Mouse (Mus musculus): Measurements from ENCODE around the gene Gal3st1. TPM values are rescaled to one million over a fixed set of nuclear protein-coding genes. Genes with fewer than 3 reads are reported as not detected.
"Not testable (repeated sequence)": the region's sequence is repeated elsewhere in the genome, so short reads cannot be mapped to it uniquely, and the experiment has no call there.

The Gal3st1 gene
- polyA plus RNA-seq (2016; fragmentation: Nextera tagmentation; extraction: Ambion mirVana): 1.1 and 1.3 TPM in 2 replicates

DNA sequence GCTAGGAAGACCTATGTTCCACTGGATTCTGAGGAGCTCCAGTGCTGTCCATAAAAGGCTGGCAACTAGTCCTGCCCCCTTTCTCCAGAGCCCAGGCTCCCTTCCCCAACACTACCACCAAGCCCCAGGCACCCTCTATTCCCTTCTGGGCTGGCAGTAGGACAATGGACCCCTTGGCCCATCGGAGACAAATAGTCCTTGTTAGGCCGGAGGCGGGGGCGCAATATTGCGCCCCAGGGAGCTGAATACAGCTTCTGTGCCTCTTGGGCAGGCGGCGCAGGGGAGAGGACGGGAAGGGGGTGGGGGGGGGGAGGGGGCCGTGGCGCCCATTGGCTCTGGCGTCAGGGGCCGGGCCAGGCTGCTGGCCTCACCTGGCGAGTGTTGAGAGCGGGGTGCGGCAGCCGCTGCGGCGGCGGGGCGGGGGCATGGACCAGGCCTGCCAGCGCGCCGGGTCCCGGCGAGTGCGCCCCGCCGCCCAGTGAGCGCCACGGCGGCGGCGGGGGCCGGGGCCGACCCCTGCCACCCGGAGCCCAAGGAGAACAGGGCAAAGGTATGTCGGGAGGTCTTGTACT, at the start of gene Gal3st1:
Gene Gal3st1 (plus strand): TSS at position 346 of the 572 bp plus-strand sequence.
- peak; percentile 45 for DNase-seq (ENCODE audit: low spot score)
- under 1% methylated on average over 36 of the region's 37 CpGs for WGBS
- peak within 1 kb of the TSS; percentile 66 for H3K27ac ChIP-seq
- H3K27me3 ChIP-seq (ENCODE audit: insufficient read depth, poor library complexity, severe bottlenecking): peaks cover 23% of the 10 kb centered on the region
- peaks cover 32% of the 10 kb centered on the region for H3K4me1 ChIP-seq (replicated peaks)
- no peaks in the 10 kb centered on the region for H3K9me3 ChIP-seq
- H3K4me3 ChIP-seq: peak within 1 kb of the TSS; percentile 55
- peaks cover 32% of the 10 kb centered on the region for H3K36me3 ChIP-seq

DNA sequence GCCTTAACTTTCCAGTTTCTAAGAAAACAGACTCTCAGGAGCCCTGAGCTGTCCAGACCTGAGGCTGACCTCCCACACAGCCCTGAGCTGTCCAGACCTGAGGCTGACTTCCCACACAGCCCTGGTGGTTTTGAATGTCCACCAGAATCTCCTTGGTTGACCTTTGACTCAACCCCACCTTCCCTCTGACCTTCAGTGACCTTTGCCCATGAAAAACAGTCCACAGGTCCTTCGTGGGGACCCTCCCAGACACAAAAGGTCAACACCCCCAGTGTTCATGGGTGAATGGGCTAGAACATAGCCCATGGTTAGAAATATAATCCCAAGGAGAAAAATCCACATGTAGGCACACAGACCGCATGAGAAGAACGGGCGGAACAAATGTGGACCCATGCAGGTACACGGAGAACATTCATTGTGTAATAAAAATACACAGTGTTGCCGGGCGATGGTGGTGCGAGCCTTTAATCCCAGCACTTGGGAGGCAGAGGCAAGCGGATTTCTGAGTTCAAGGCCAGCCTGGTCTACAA, 49.6 kb upstream of the Gal3st1 start:
- no peaks in the 10 kb centered on the region for H3K36me3 ChIP-seq
- H3K27me3 ChIP-seq (ENCODE audit: insufficient read depth, poor library complexity, severe bottlenecking): no peaks in the 10 kb centered on the region
- no peak for DNase-seq (ENCODE audit: low spot score)
- no peak overlapping the region for H3K27ac ChIP-seq
- no peak overlapping the region for H3K4me3 ChIP-seq
- 82% methylated on average over 9 of the region's 9 CpGs for WGBS
- H3K4me1 ChIP-seq (replicated peaks): peaks cover 19% of the 10 kb centered on the region
- H3K9me3 ChIP-seq: no peaks in the 10 kb centered on the region

DNA sequence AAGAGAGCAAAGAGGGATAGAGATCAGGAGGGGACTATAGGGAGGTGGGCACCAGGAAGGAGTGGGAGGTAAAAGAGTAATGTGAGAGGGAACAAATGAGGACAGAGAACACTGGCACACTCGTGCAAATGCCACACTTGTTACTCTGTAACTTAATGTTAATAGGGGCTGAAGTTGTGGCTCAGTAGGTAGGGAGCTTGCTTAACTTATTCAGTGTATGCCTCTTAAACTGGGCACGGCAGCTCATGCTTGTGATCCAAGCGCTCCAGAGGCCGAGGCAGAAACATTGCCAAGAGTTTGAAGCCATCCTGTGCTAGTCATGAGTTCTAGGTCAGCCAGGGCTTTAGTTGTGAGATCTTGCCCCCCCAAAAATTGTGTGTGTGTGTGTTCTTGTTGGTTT, 48.3 kb upstream of the Gal3st1 start:
- Histone ChIP-seq H3K36me3 (no peaks in the 10 kb centered on the region), H3K4me1 (replicated peaks) (peaks cover 19% of the 10 kb centered on the region), H3K27me3 (ENCODE audit: insufficient read depth, poor library complexity, severe bottlenecking) (no peaks in the 10 kb centered on the region), H3K9me3 (no peaks in the 10 kb centered on the region), H3K27ac (no peak overlapping the region), H3K4me3 (no peak overlapping the region)
- DNase-seq (ENCODE audit: low spot score): no peak
- 75% methylated on average over 4 of the region's 4 CpGs for WGBS

DNA sequence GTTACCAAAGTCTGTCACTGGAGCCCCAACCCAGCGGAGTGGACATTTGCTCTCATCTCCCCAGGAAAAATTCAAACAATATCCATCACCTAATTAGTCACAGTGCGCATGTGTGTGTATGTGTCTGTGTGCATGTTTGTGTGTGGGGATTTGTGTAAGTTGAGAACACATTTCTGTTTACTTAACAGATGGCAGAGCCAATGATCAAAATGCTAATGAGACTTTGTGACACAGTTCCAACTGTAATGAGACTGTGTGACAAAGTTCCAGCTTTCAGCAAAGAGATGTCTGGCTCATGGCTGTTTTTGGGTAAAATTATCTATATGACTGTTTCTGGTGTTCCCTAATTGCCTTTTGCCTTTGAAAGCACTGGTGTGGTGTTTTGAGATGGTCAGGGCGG, 47.1 kb upstream of the Gal3st1 start:
- 86% methylated on average over 3 of the region's 3 CpGs for WGBS
- H3K36me3 ChIP-seq: no peaks in the 10 kb centered on the region
- H3K4me3 ChIP-seq: no peak overlapping the region
- no peak for DNase-seq (ENCODE audit: low spot score)
- peaks cover 12% of the 10 kb centered on the region for H3K4me1 ChIP-seq (replicated peaks)
- no peak overlapping the region for H3K27ac ChIP-seq
- no peaks in the 10 kb centered on the region for H3K27me3 ChIP-seq (ENCODE audit: insufficient read depth, poor library complexity, severe bottlenecking)
- no peaks in the 10 kb centered on the region for H3K9me3 ChIP-seq

DNA sequence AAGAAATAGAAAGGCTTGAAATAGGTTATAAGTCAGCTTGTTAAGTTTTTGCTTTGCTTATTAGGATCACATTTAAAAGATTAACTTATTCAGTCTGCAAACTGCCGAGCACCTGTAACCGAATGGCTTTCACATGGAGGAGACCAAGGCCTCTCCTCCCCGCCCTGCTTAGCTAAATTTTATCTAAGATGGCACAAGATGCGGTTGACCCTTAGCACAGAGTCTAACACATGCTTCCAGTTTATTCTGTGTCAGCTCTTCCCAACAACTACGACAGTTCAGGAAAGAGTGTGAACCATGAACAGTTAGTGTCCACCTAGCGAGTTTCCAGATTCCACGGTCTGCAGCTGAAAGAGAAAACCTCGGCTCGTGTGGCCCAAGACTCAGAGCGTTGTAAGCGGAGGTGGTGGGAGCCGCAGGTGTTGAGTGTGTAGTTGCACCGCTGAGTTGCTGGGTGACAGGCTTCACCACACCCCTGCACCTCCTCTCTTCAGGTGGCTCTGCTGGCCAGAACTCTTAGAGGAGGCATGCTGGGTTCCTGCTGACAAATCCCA, 46.0 kb upstream of the Gal3st1 start:
- no peak overlapping the region for H3K4me3 ChIP-seq
- 81% methylated on average over 13 of the region's 13 CpGs for WGBS

DNA sequence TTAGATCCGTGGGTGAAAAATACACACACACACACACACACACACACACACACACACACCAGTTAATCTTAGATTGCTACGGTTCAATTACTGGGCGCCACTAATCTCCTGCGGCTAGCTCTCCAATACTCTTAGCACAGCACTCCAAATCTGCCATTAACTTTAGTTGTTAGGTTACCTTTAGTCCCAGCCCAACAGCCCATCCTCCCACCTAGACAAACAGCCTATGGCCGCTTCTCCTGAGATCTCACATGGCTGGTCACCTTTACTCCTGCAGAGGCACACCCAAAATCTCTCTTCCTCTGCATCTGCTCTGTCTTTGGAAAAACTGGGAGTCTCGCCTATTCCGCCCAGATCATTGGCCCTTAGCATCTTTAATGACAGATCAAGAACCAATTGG, 42.1 kb upstream of the Gal3st1 start:
- Histone ChIP-seq H3K27me3 (ENCODE audit: insufficient read depth, poor library complexity, severe bottlenecking) (0 out of 2 replicates have a peak, but pooled peaks cover 2% of the 10 kb centered on the region), H3K9me3 (no peaks in the 10 kb centered on the region), H3K4me3 (no peak overlapping the region), H3K36me3 (no peaks in the 10 kb centered on the region), H3K4me1 (replicated peaks) (no peaks in the 10 kb centered on the region), H3K27ac (no peak overlapping the region)
- no peak for DNase-seq (ENCODE audit: low spot score)
- WGBS: 90% methylated on average over 7 of the region's 7 CpGs

More for the DNA sequence above, 46.0 kb upstream of the Gal3st1 start:
- Histone ChIP-seq H3K27me3 (ENCODE audit: insufficient read depth, poor library complexity, severe bottlenecking) (no peaks in the 10 kb centered on the region), H3K36me3 (no peaks in the 10 kb centered on the region), H3K27ac (no peak overlapping the region), H3K9me3 (no peaks in the 10 kb centered on the region), H3K4me1 (replicated peaks) (peaks cover under 1% of the 10 kb centered on the region; the same call in 1 of the 2 replicates)
- no peak for DNase-seq (ENCODE audit: low spot score)

DNA sequence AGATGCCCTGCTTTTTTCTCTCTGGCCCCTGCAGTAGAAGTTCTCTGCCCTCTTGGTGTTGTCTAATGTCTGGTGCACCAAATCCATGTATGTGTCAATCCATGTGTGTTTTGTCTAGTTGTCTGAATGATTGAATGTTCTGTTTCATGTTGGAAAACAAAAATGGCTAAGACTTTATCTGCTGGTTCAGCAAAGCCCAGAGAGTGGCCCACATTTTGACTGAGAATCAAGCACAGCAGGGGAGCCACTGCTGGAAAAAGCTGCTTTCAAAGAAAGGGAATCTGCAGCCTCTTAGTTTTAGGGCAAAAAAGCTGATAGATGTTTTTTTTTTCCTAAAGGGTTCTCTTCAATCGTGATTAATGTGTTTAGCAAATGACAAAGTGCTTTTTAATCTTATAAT, 37.0 kb upstream of the Gal3st1 start:
- no peak overlapping the region for H3K4me3 ChIP-seq
- no peaks in the 10 kb centered on the region for H3K36me3 ChIP-seq
- WGBS: 10% methylated on average over 1 of the region's 1 CpGs
- 0 out of 2 replicates have a peak, but pooled peaks cover 2% of the 10 kb centered on the region for H3K27me3 ChIP-seq (ENCODE audit: insufficient read depth, poor library complexity, severe bottlenecking)
- H3K9me3 ChIP-seq: no peaks in the 10 kb centered on the region
- DNase-seq (ENCODE audit: low spot score): no peak
- H3K27ac ChIP-seq: no peak overlapping the region
- no peaks in the 10 kb centered on the region for H3K4me1 ChIP-seq (replicated peaks)

DNA sequence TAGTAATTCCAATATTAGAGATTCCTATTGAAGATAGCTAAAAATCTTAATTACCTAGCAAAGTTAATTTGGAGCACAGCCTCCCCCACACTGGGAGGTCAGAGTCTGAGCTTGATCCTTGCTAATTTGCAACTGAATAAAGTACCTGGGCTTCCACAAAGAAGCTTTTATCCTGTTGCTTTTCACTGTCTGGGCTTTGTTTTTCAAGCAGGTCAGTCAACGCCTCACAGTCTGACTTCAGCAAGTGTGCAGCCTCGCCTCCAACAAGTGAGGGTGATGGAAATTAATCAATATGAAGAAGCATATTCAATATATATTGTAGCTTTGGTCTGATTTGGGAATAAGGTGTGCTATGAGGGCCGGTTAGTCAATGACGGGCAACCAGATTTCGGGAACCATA, 28.6 kb upstream of the Gal3st1 start:
- not testable (repeated sequence) for DNase-seq (ENCODE audit: low spot score); H3K4me1 ChIP-seq (replicated peaks); H3K27ac ChIP-seq; H3K36me3 ChIP-seq; H3K4me3 ChIP-seq; H3K27me3 ChIP-seq (ENCODE audit: insufficient read depth, poor library complexity, severe bottlenecking)
- H3K9me3 ChIP-seq: peaks cover 26% of the 10 kb centered on the region; the same call in 1 of the 2 replicates
- 77% methylated on average over 5 of the region's 5 CpGs for WGBS

DNA sequence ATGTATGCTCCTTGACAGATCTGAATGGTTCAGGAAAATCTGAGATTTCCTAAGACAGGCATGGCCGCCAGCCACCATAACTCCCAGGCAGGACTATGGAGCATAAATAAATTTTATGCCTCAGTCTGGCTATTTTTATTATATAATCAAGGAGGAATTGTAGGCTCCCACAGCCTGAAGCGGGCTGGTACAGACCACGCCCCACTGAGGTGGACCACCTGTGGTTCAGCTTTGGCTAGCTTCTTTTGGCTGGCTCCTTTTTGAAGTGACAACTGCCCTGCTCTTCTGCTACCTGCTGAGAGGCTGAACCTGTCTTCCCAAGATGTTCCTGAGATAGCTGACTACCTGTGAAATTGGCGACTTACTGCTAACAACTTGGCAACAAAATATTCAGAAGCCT, 28.1 kb upstream of the Gal3st1 start:
- H3K4me3 ChIP-seq, H3K27ac ChIP-seq: not testable (repeated sequence)
- WGBS: 74% methylated on average over 4 of the region's 4 CpGs

DNA sequence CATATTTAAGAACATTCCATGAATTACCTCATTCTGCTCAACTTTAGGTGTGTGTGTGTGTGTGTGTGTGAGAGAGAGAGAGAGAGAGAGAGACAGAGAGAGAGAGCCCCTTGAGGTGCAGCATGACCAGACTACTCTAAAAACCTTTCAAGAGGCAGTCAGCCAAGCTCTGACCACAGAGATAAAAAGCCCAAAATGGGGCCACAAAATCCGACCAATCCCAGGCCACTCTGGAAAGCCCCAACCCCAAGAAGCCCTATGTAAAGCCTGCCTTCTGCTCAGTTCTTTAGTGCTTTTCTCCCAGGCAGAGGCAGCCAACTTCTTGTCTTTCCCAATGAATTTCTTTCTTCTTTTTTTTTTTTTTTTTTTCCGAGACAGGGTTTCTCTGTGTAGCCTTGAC, 22.5 kb upstream of the Gal3st1 start:
- 64% methylated on average over 2 of the region's 2 CpGs for WGBS
- DNase-seq (ENCODE audit: low spot score): no peak
- H3K4me3 ChIP-seq: no peak overlapping the region
- H3K4me1 ChIP-seq (replicated peaks): peaks cover 16% of the 10 kb centered on the region
- H3K9me3 ChIP-seq: 0 out of 2 replicates have a peak, but pooled peaks cover 5% of the 10 kb centered on the region
- no peak overlapping the region for H3K27ac ChIP-seq
- H3K36me3 ChIP-seq: no peaks in the 10 kb centered on the region
- H3K27me3 ChIP-seq (ENCODE audit: insufficient read depth, poor library complexity, severe bottlenecking): no peaks in the 10 kb centered on the region

More for the DNA sequence above, 28.1 kb upstream of the Gal3st1 start:
- H3K36me3 ChIP-seq; H3K4me1 ChIP-seq (replicated peaks); H3K27me3 ChIP-seq (ENCODE audit: insufficient read depth, poor library complexity, severe bottlenecking); DNase-seq (ENCODE audit: low spot score): not testable (repeated sequence)
- peaks cover 26% of the 10 kb centered on the region; the same call in 1 of the 2 replicates for H3K9me3 ChIP-seq

DNA sequence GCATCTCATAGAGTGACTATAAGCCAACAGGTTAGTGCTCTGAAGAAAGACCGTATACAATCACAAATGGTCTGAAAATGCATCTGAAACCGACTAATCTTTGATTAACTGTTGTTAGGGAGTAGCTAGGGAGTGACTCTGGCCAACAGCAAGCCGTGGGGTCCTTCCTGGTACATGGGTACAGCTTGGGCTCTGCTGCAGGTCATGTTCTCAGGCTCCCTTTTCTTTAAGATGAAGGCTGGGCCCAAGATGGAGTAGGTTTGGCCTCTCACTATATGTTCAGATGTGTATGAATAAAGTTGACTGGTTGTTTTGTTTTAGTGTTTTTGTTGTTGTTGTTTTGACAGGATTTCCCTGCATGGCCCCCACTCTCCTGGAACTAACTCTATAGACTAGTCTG, 21.7 kb upstream of the Gal3st1 start:
- WGBS: 73% methylated on average over 3 of the region's 3 CpGs

DNA sequence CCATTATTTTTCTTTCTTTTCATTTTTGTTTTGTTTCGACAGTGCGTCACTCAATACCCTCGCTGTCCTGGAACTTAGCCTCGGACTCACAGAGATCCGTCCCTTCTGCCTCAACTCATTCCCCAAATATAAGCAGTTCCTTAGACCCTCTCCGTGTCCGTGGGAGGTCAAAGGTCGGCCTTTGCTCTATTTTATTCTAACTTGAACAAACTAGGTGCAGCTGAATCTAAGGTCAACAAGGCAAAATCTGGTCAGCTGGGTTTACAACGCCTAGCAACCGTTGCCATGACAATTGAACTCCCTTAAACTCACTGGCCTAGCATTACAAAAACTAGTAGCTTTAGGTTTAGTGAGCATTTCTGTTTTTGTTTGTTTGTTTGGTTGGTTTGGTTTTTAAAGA, 20.3 kb upstream of the Gal3st1 start:
- no peak for DNase-seq (ENCODE audit: low spot score)
- no peaks in the 10 kb centered on the region for H3K9me3 ChIP-seq
- H3K27me3 ChIP-seq (ENCODE audit: insufficient read depth, poor library complexity, severe bottlenecking): no peaks in the 10 kb centered on the region
- peaks cover 17% of the 10 kb centered on the region for H3K36me3 ChIP-seq
- peak overlapping the region; percentile 93 for H3K27ac ChIP-seq
- H3K4me1 ChIP-seq (replicated peaks): peaks cover 18% of the 10 kb centered on the region
- H3K4me3 ChIP-seq: peak overlapping the region; percentile 89
- 69% methylated on average over 10 of the region's 10 CpGs for WGBS

More for the DNA sequence above, 21.7 kb upstream of the Gal3st1 start:
- no peaks in the 10 kb centered on the region for H3K27me3 ChIP-seq (ENCODE audit: insufficient read depth, poor library complexity, severe bottlenecking)
- H3K4me3 ChIP-seq: no peak overlapping the region
- H3K36me3 ChIP-seq: peaks cover 8% of the 10 kb centered on the region
- peaks cover 18% of the 10 kb centered on the region for H3K4me1 ChIP-seq (replicated peaks)
- H3K9me3 ChIP-seq: no peaks in the 10 kb centered on the region
- no peak overlapping the region for H3K27ac ChIP-seq
- DNase-seq (ENCODE audit: low spot score): no peak

DNA sequence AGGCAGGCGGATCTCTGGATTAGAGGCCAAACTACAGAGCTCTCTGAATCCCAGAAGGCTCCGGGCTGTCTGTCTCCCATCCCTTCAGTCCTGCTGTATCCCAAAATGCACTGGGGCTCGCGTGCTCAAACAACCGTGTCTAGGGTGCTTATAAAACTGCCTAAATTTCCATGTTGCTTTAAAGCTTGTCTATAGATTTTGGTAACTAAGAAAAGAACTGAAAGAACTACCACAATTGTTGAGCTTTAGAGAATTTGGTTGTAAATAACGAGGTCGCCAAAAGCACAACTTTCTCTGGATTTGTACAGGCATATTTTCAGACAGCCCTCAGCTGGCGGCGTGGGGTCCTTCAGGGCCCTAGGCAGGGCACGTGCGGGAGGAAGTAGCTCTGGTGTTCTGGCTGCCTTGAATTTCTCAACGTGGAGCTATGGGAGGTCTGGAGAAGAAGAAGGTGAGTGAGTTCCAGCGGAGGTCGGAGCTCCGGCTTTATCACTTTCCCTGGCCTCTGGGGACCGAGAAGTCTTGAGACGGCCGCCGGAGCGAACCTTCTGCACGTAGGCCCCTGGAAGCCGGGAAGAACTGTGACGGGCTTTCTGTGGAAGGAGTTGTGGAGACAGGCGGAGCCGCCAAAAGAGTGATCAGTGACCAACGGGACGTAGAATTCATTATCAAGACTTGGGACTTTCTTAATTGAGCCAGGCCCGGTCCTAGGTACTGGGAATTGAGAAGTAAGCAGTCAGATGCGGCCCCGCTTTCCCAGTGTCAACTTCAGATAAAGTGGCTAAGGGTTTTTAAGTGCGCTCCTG, 19.6 kb upstream of the Gal3st1 start, which contains the start of gene Pes1:
Gene Pes1 (plus strand): TSS at position 366 of the 806 bp plus-strand sequence.
- no peaks in the 10 kb centered on the region for H3K27me3 ChIP-seq (ENCODE audit: insufficient read depth, poor library complexity, severe bottlenecking)
- under 1% methylated on average over 31 of the region's 31 CpGs for WGBS
- DNase-seq (ENCODE audit: low spot score): peak; percentile 82
- H3K36me3 ChIP-seq: peaks cover 24% of the 10 kb centered on the region
- H3K27ac ChIP-seq: peak within 1 kb of the TSS; percentile 93
- no peaks in the 10 kb centered on the region for H3K9me3 ChIP-seq
- peak within 1 kb of the TSS; percentile 89 for H3K4me3 ChIP-seq
- peaks cover 18% of the 10 kb centered on the region for H3K4me1 ChIP-seq (replicated peaks)

Measured in hindbrain, embryonic 10.5 days (tissue).